Mouse (Mus musculus) forebrain, postnatal 0 days (tissue): ENCODE results near the gene Acoxl. TPM values are rescaled to one million over a fixed set of nuclear protein-coding genes. Genes with fewer than 3 reads are reported as not detected.
A peak's percentile ranks its signal among the peaks of the same experiment; 100 is the strongest.

Experiments used
- ATAC-seq: fragments of 200-750 bp; cut with Nextera tagmentation; 2 replicates; pipeline ENCODE4 v1.8.0; 2017; ENCODE audit warnings: mild to moderate bottlenecking, moderate library complexity
- DNase-seq: peaks from one replicate; pipeline ENCODE4 v3.0.0-alpha.2; 2015
- H3K27ac ChIP-seq: fragments of 300-500 bp; sonication (generic); 2 replicates; pipeline ENCODE4 v1.5.1; 2014; ENCODE audit warnings: low read depth, mild to moderate bottlenecking, antibody characterized with exemption, low read length, moderate library complexity, mixed read lengths
- H3K27me3 ChIP-seq: fragments of 300-500 bp; sonication (generic); 2 replicates; pipeline ENCODE4 v1.6.1; 2014; ENCODE audit warnings: mild to moderate bottlenecking, low read length, mixed read lengths; ENCODE audit not compliant: insufficient read depth
- H3K36me3 ChIP-seq: fragments of 300-500 bp; sonication (generic); 2 replicates; pipeline ENCODE4 v1.6.1; 2014; ENCODE audit warnings: mild to moderate bottlenecking, moderate library complexity; ENCODE audit not compliant: insufficient read depth
- H3K4me1 ChIP-seq: fragments of 300-500 bp; sonication (generic); 2 replicates; pipeline ENCODE4 v1.6.1; 2014; ENCODE audit warnings: antibody characterized with exemption; ENCODE audit not compliant: insufficient read depth
- H3K4me2 ChIP-seq: fragments of 300-500 bp; sonication (generic); 2 replicates; pipeline ENCODE4 v1.6.1; 2014; ENCODE audit warnings: low read depth, mild to moderate bottlenecking, moderate library complexity
- H3K4me3 ChIP-seq: fragments of 300-500 bp; sonication (generic); 2 replicates; pipeline ENCODE4 v1.5.1; 2014; ENCODE audit warnings: low read depth, low read length, mixed read lengths
- H3K9ac ChIP-seq: fragments of 300-500 bp; sonication (generic); 2 replicates; pipeline ENCODE4 v1.6.1; 2014; ENCODE audit warnings: mild to moderate bottlenecking
- H3K9me3 ChIP-seq: fragments of 300-500 bp; sonication (generic); 2 replicates; pipeline ENCODE4 v1.6.1; 2016; ENCODE audit warnings: low read length
- CTCF ChIP-seq: sonication (generic); IDR thresholded peaks from 2 replicates; pipeline ENCODE4 v1.5.1; 2016; ENCODE audit warnings: antibody characterized with exemption, control low read depth, low read depth
- whole genome bisulfite sequencing: fragments of 180-500 bp; shearing (Covaris S2); extraction: QIAGEN DNeasy Blood & Tissue Kit; methylation state at CpG from one replicate; pipeline ENCODE4 v1.1.7; 2014; 5-methylcytosine and 5-hydroxymethylcytosine counted together
- polyA plus RNA-seq: library from polyadenylated mRNA; unstranded; fragments of >200 nt; fragmentation: Nextera tagmentation; extraction: Ambion mirVana; gene quantifications from 2 replicates; pipeline ENCODE4 v1.2.1, GENCODE M21; 2015
- total RNA-seq: library from RNA; depleted of rRNA; stranded (reverse); fragments of >200 nt; gene quantifications from 2 replicates; pipeline ENCODE4 v1.2.3, GENCODE M21; 2014

Gene Acoxl
- total and polyA plus RNA-seq, 2 experiments from 2014 or later = 0.10 TPM; not detected in 1

GRCm38 (mm10) chr2:128158734-128159410 is 320.2 kb downstream of the Acoxl start:
- 50% methylated on average over 17 of the region's 17 CpGs for WGBS
- DNase-seq (no peak), ATAC-seq (no peak)
- 0 out of 2 replicates have a peak, but pooled peaks cover 4% of the 10 kb centered on the region for H3K4me1 ChIP-seq
- TF ChIP-seq CTCF = no peak
- H3K27ac ChIP-seq = no peak overlapping the region
- H3K36me3 ChIP-seq = no peaks in the 10 kb centered on the region
- H3K4me3 ChIP-seq = no peak overlapping the region
- H3K4me2 ChIP-seq = no peak overlapping the region
- H3K9me3 ChIP-seq = no peaks in the 10 kb centered on the region
- H3K27me3 ChIP-seq = no peaks in the 10 kb centered on the region
- no peak overlapping the region for H3K9ac ChIP-seq

DNA sequence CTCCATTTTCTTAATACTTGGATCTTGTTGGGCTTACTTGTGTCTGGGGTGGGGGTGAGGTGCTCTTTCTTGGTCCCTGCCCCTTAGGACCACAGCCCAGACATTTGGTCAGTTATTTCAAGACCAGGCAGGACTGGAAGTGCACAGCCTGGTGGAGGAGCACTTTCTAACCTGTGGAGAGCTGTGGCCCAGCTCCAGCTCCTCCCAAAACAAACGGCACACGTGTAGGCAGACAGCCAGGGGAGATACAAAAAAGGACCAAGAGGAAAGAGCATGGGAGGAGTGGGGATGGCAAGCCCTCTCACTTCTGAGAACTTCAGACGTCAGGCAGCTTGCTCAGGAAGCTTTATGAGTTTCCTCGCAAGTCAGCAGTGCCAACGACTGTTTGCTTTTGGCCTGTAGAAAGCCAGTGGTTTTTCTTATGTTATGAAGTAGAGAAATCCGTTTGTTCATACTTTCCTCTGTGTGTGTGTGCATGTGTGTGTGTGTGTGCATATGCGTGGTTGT is 321.0 kb downstream of the Acoxl start:
- ATAC-seq (no peak), DNase-seq (no peak)
- 69% methylated on average over 7 of the region's 7 CpGs for WGBS
- 0 out of 2 replicates have a peak, but pooled peaks cover 4% of the 10 kb centered on the region for H3K4me1 ChIP-seq
- no peak overlapping the region for H3K27ac ChIP-seq
- no peak for TF ChIP-seq CTCF
- H3K9ac ChIP-seq = no peak overlapping the region
- H3K4me2 ChIP-seq = no peak overlapping the region
- no peaks in the 10 kb centered on the region for H3K9me3 ChIP-seq
- H3K4me3 ChIP-seq = no peak overlapping the region
- no peaks in the 10 kb centered on the region for H3K27me3 ChIP-seq
- H3K36me3 ChIP-seq = no peaks in the 10 kb centered on the region

DNA sequence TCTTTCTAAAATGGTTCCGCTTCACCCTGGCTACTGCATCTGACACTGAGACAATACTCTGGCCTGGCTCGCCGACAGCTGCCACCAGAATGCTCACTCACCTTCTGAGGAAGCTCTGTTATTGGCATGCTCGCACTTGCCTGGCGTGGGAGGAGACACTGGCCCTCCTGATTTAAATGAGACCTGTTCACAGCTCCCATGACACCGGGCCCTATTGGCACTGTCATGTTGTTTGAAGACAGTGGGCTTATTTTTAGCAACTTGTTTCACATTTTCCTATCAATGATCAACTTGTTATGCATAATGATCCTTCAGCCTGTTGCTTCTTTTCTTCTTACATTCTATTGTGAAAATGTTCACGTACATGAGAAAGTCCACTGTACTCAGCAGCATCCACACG is 324.5 kb downstream of the Acoxl start:
- Histone ChIP-seq H3K9me3 (no peaks in the 10 kb centered on the region), H3K27ac (no peak overlapping the region), H3K4me2 (no peak overlapping the region), H3K4me3 (no peak overlapping the region), H3K27me3 (no peaks in the 10 kb centered on the region), H3K36me3 (no peaks in the 10 kb centered on the region), H3K4me1 (peaks cover 10% of the 10 kb centered on the region), H3K9ac (no peak overlapping the region)
- 72% methylated on average over 8 of the region's 8 CpGs for WGBS
- DNase-seq = no peak
- no peak for TF ChIP-seq CTCF
- no peak for ATAC-seq

GRCm38 (mm10) chr2:128166623-128167423 is 328.1 kb downstream of the Acoxl start:
- TF ChIP-seq CTCF = no peak
- Histone ChIP-seq H3K9ac (no peak overlapping the region), H3K4me2 (no peak overlapping the region), H3K4me1 (peaks cover 6% of the 10 kb centered on the region), H3K9me3 (no peaks in the 10 kb centered on the region), H3K27me3 (no peaks in the 10 kb centered on the region), H3K27ac (no peak overlapping the region), H3K4me3 (no peak overlapping the region), H3K36me3 (no peaks in the 10 kb centered on the region)
- WGBS = 40% methylated on average over 13 of the region's 13 CpGs
- DNase-seq (peak; percentile 70), ATAC-seq (peak; percentile 81)

- Histone ChIP-seq H3K9me3 (no peaks in the 10 kb centered on the region), H3K4me2 (no peak overlapping the region), H3K36me3 (no peaks in the 10 kb centered on the region), H3K27me3 (no peaks in the 10 kb centered on the region), H3K4me1 (peaks cover 6% of the 10 kb centered on the region), H3K27ac (no peak overlapping the region), H3K9ac (no peak overlapping the region), H3K4me3 (no peak overlapping the region)
- no peak for TF ChIP-seq CTCF
- DNase-seq (no peak), ATAC-seq (no peak)
- WGBS = 95% methylated on average over 12 of the region's 12 CpGs
Measured at GRCm38 (mm10) chr2:128167930-128168329, 329.3 kb downstream of the Acoxl start.

DNA sequence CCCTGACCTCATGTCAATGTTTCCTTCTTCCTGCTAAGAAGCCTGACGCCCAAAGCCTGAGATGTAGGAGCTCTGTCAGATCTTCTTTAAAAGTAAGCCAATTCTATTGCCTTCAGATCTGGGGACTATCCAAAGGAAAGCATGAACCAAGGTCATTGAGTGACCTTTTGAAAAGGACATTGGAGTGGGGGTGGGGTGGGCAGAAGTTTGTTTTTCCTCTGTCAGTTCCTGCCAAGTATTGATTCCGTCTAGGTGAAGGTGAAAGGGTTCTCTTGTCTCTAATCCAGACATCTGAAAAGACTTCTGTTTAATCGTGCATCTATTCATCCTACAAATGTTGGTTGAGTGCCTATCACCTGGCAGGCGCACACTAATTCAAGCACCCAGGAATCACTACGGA is 330.8 kb downstream of the Acoxl start:
- WGBS = 78% methylated on average over 5 of the region's 5 CpGs
- H3K4me2 ChIP-seq = no peak overlapping the region

DNA sequence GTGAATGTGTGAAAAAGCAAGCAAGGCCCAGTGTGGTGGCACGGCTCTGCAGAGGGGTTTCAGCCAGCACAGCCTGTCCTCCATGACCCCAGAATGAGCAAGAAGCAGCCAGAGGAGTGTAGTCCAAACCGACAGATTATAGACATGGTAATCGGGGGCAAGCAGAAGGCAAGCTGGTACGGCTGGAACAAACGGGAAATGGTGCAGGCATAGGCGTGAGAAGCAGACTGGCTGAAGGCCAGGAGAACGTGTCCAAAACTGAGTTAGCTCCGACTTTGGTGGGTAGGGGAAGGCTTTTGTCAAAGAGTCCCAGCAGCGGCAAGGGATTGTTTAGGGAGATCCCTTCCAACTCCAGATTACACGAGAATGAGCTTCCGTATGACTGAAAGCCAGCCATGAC is 331.3 kb downstream of the Acoxl start:
- peaks cover 6% of the 10 kb centered on the region for H3K4me1 ChIP-seq
- 40% methylated on average over 11 of the region's 11 CpGs for WGBS
- H3K27me3 ChIP-seq = no peaks in the 10 kb centered on the region
- no peaks in the 10 kb centered on the region for H3K9me3 ChIP-seq
- H3K4me3 ChIP-seq = no peak overlapping the region
- no peak overlapping the region for H3K27ac ChIP-seq
- ATAC-seq (peak; percentile 53; the same call in 1 of the 2 replicates), DNase-seq (peak; percentile 51)
- no peak overlapping the region for H3K4me2 ChIP-seq
- H3K36me3 ChIP-seq = no peaks in the 10 kb centered on the region
- no peak for TF ChIP-seq CTCF
- no peak overlapping the region for H3K9ac ChIP-seq

More for the DNA sequence above, 330.8 kb downstream of the Acoxl start:
- Histone ChIP-seq H3K4me3 (no peak overlapping the region), H3K36me3 (no peaks in the 10 kb centered on the region), H3K9me3 (no peaks in the 10 kb centered on the region), H3K27me3 (no peaks in the 10 kb centered on the region), H3K9ac (no peak overlapping the region), H3K4me1 (peaks cover 6% of the 10 kb centered on the region), H3K27ac (no peak overlapping the region)
- ATAC-seq (no peak), DNase-seq (no peak)
- TF ChIP-seq CTCF = no peak
